Mouse (Mus musculus): ENCODE measurements around the gene Styk1. TPM values are rescaled to one million over a fixed set of nuclear protein-coding genes. Genes with fewer than 3 reads are reported as not detected.

Styk1 gene
- polyA plus RNA-seq, 1 experiment from 2014 or later = 0.51 TPM

- Histone ChIP-seq H3K36me3 (ENCODE audit: insufficient read depth, low read length) (peaks cover 11% of the 10 kb centered on the region; the same call in 1 of the 2 replicates), H3K4me2 (replicated peaks; ENCODE audit: low read depth, low read length) (no peak overlapping the region), H3K4me3 (ENCODE audit: low read depth, low read length) (no peak overlapping the region), H3K9ac (replicated peaks; ENCODE audit: low read depth) (no peak overlapping the region), H3K9me3 (ENCODE audit: low read length) (no peaks in the 10 kb centered on the region), H3K4me1 (ENCODE audit: insufficient read depth, low read depth, low read length) (no peaks in the 10 kb centered on the region), H3K27ac (ENCODE audit: low read length) (no peak overlapping the region), H3K27me3 (replicated peaks; ENCODE audit: insufficient read depth, low read length) (no peaks in the 10 kb centered on the region; the same call in 1 of the 2 replicates)
- WGBS = 72% methylated on average over 2 of the region's 2 CpGs
- no peak for TF ChIP-seq EP300 (IDR thresholded peaks at IDR 0.05)
- TF ChIP-seq CTCF (IDR thresholded peaks at IDR 0.05) = no peak
- ATAC-seq (no peak), DNase-seq (ENCODE audit: low spot score) (no peak)
Observed at GRCm38 (mm10) chr6:131359543-131359942, 6.1 kb upstream of the Styk1 start.

DNA sequence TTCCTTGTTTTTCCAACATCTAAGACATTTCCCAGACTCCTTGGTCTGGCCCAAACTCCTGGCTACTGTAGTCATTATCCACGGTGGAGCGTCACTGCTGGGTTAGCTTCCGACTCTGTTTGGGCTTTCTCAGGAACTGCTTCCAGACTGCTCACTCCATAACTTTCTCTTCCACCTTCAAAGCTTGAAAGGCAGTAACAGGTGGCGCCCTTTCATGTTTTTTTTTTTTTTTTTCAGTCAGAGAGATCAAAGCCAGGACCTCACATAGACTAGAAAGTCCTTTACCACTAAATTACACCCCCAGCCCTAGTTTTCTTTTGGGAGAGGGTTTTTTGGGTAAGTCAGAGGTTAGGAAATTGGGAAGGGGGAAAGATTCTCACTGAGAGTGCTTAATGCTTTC is 1.5 kb upstream of the Styk1 start:
- Histone ChIP-seq H3K9me3 (ENCODE audit: low read length) (no peaks in the 10 kb centered on the region), H3K36me3 (ENCODE audit: insufficient read depth, low read length) (no peaks in the 10 kb centered on the region), H3K4me2 (replicated peaks; ENCODE audit: low read depth, low read length) (no peak overlapping the region), H3K4me1 (ENCODE audit: insufficient read depth, low read depth, low read length) (no peaks in the 10 kb centered on the region), H3K27ac (ENCODE audit: low read length) (no peak overlapping the region), H3K9ac (replicated peaks; ENCODE audit: low read depth) (no peak overlapping the region), H3K27me3 (replicated peaks; ENCODE audit: insufficient read depth, low read length) (no peaks in the 10 kb centered on the region; the same call in 1 of the 2 replicates), H3K4me3 (ENCODE audit: low read depth, low read length) (no peak overlapping the region)
- TF ChIP-seq EP300 (IDR thresholded peaks at IDR 0.05) (no peak), CTCF (IDR thresholded peaks at IDR 0.05) (no peak)
- no peak for ATAC-seq
- no peak for DNase-seq (ENCODE audit: low spot score)
- WGBS = 33% methylated on average over 4 of the region's 4 CpGs

- WGBS = 75% methylated on average over 2 of the region's 2 CpGs
- Histone ChIP-seq H3K27me3 (replicated peaks; ENCODE audit: insufficient read depth, low read length) (no peaks in the 10 kb centered on the region), H3K9me3 (ENCODE audit: low read length) (no peaks in the 10 kb centered on the region), H3K4me2 (replicated peaks; ENCODE audit: low read depth, low read length) (no peak overlapping the region), H3K36me3 (ENCODE audit: insufficient read depth, low read length) (no peaks in the 10 kb centered on the region), H3K9ac (replicated peaks; ENCODE audit: low read depth) (no peak overlapping the region), H3K4me1 (ENCODE audit: insufficient read depth, low read depth, low read length) (no peaks in the 10 kb centered on the region), H3K27ac (ENCODE audit: low read length) (no peak overlapping the region), H3K4me3 (ENCODE audit: low read depth, low read length) (no peak overlapping the region)
- DNase-seq (ENCODE audit: low spot score) = no peak
- no peak for ATAC-seq
- no peak for TF ChIP-seq EP300 (IDR thresholded peaks at IDR 0.05)
- no peak for TF ChIP-seq CTCF (IDR thresholded peaks at IDR 0.05)
Observed at GRCm38 (mm10) chr6:131347026-131347425, 6.4 kb downstream of the Styk1 start.

DNA sequence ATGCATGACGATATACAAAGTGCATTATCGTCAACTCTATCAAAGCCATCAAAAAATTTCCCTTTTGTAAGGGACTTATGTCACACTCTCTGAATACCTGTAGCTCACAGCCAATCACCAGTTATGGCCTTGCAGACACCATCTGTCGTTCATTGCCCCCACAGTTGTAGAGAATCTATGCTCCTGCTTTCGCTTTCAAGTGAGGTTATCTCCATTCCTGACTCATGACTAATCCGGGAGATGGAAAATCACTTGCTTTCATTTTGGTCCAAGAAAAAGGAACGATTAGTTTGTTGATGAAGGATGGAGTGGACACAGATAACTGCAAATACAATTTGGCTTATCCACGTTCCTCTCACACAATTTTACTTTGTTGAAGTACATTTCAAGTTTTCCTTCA is 9.1 kb downstream of the Styk1 start:
- DNase-seq (ENCODE audit: low spot score) (no peak), ATAC-seq (no peak)
- 70% methylated on average over 7 of the region's 7 CpGs for WGBS
- Histone ChIP-seq H3K4me2 (replicated peaks; ENCODE audit: low read depth, low read length) (no peak overlapping the region), H3K9ac (replicated peaks; ENCODE audit: low read depth) (no peak overlapping the region), H3K4me1 (ENCODE audit: insufficient read depth, low read depth, low read length) (no peaks in the 10 kb centered on the region), H3K36me3 (ENCODE audit: insufficient read depth, low read length) (no peaks in the 10 kb centered on the region), H3K27me3 (replicated peaks; ENCODE audit: insufficient read depth, low read length) (no peaks in the 10 kb centered on the region), H3K27ac (ENCODE audit: low read length) (no peak overlapping the region), H3K9me3 (ENCODE audit: low read length) (no peaks in the 10 kb centered on the region), H3K4me3 (ENCODE audit: low read depth, low read length) (no peak overlapping the region)
- no peak for TF ChIP-seq CTCF (IDR thresholded peaks at IDR 0.05)
- no peak for TF ChIP-seq EP300 (IDR thresholded peaks at IDR 0.05)

- ATAC-seq = no peak
- no peak for TF ChIP-seq CTCF (IDR thresholded peaks at IDR 0.05)
- no peak for TF ChIP-seq EP300 (IDR thresholded peaks at IDR 0.05)
- no peaks in the 10 kb centered on the region for H3K9me3 ChIP-seq (ENCODE audit: low read length)
- WGBS = 46% methylated on average over 3 of the region's 3 CpGs
- H3K36me3 ChIP-seq (ENCODE audit: insufficient read depth, low read length) = no peaks in the 10 kb centered on the region
- no peaks in the 10 kb centered on the region for H3K27me3 ChIP-seq (replicated peaks; ENCODE audit: insufficient read depth, low read length)
- no peaks in the 10 kb centered on the region for H3K4me1 ChIP-seq (ENCODE audit: insufficient read depth, low read depth, low read length)
- no peak overlapping the region for H3K27ac ChIP-seq (ENCODE audit: low read length)
- no peak overlapping the region for H3K9ac ChIP-seq (replicated peaks; ENCODE audit: low read depth)
- DNase-seq (ENCODE audit: low spot score) = no peak
- no peak overlapping the region for H3K4me3 ChIP-seq (ENCODE audit: low read depth, low read length)
- H3K4me2 ChIP-seq (replicated peaks; ENCODE audit: low read depth, low read length) = no peak overlapping the region
Observed at GRCm38 (mm10) chr6:131340082-131340481, 13.3 kb downstream of the Styk1 start.

- ATAC-seq (no peak), DNase-seq (ENCODE audit: low spot score) (no peak)
- Histone ChIP-seq H3K4me3 (ENCODE audit: low read depth, low read length) (no peak overlapping the region), H3K27me3 (replicated peaks; ENCODE audit: insufficient read depth, low read length) (no peaks in the 10 kb centered on the region), H3K9me3 (ENCODE audit: low read length) (no peaks in the 10 kb centered on the region), H3K4me1 (ENCODE audit: insufficient read depth, low read depth, low read length) (no peaks in the 10 kb centered on the region), H3K4me2 (replicated peaks; ENCODE audit: low read depth, low read length) (no peak overlapping the region), H3K36me3 (ENCODE audit: insufficient read depth, low read length) (no peaks in the 10 kb centered on the region), H3K27ac (ENCODE audit: low read length) (no peak overlapping the region), H3K9ac (replicated peaks; ENCODE audit: low read depth) (no peak overlapping the region)
- no peak for TF ChIP-seq EP300 (IDR thresholded peaks at IDR 0.05)
- TF ChIP-seq CTCF (IDR thresholded peaks at IDR 0.05) = no peak
- WGBS = 70% methylated on average over 3 of the region's 3 CpGs
Observed at GRCm38 (mm10) chr6:131339309-131339708, 14.1 kb downstream of the Styk1 start.

DNA sequence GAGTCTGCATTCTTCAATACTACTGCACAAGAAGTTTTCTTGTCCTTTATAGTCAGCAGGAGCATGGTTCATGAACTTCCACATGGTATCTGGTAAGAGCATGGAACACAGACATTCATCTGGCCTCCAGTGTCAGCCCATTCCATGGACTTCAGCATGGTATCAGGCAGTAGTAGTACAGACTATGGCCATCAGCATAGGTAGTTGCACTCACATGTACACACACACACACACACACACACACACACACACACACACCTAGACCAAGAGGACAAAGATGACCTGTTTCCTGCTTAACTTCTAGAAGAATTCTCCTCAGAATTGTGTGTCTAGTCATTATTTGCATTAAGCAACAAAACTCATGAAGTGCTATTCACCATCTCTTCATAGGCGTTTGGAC is 14.6 kb downstream of the Styk1 start:
- Histone ChIP-seq H3K9ac (replicated peaks; ENCODE audit: low read depth) (no peak overlapping the region), H3K4me1 (ENCODE audit: insufficient read depth, low read depth, low read length) (no peaks in the 10 kb centered on the region), H3K27ac (ENCODE audit: low read length) (no peak overlapping the region), H3K27me3 (replicated peaks; ENCODE audit: insufficient read depth, low read length) (no peaks in the 10 kb centered on the region), H3K9me3 (ENCODE audit: low read length) (no peaks in the 10 kb centered on the region), H3K4me3 (ENCODE audit: low read depth, low read length) (no peak overlapping the region), H3K4me2 (replicated peaks; ENCODE audit: low read depth, low read length) (no peak overlapping the region), H3K36me3 (ENCODE audit: insufficient read depth, low read length) (no peaks in the 10 kb centered on the region)
- TF ChIP-seq EP300 (IDR thresholded peaks at IDR 0.05) (no peak), CTCF (IDR thresholded peaks at IDR 0.05) (no peak)
- ATAC-seq (no peak), DNase-seq (ENCODE audit: low spot score) (no peak)
- WGBS = 62% methylated on average over 1 of the region's 1 CpGs

All from lung, postnatal 0 days (tissue).